Mouse (Mus musculus): ENCODE results near the gene Pitpnm2. TPM values are rescaled to one million over a fixed set of nuclear protein-coding genes. Genes with fewer than 3 reads are reported as not detected.

Gene Pitpnm2
- polyA plus RNA-seq, 1 experiment from 2014 or later, result 4.0 TPM

GRCm38 (mm10) chr5:124205211-124205610 lies 44.3 kb downstream of the Pitpnm2 start:
- H3K36me3 ChIP-seq (replicated peaks), result no peaks in the 10 kb centered on the region
- no peaks in the 10 kb centered on the region for H3K27me3 ChIP-seq (replicated peaks; ENCODE audit: low read depth, poor library complexity, severe bottlenecking)
- H3K4me3 ChIP-seq, result no peak overlapping the region
- DNase-seq (ENCODE audit: low spot score), result no peak
- peaks cover 76% of the 10 kb centered on the region for H3K4me1 ChIP-seq
- no peaks in the 10 kb centered on the region for H3K9me3 ChIP-seq
- 72% methylated on average over 9 of the region's 9 CpGs for WGBS
- H3K27ac ChIP-seq (replicated peaks), result peak overlapping the region; percentile 44; the same call in 1 of the 2 replicates

GRCm38 (mm10) chr5:124204127-124204794 lies 45.3 kb downstream of the Pitpnm2 start:
- Histone ChIP-seq H3K36me3 (replicated peaks) (no peaks in the 10 kb centered on the region), H3K9me3 (no peaks in the 10 kb centered on the region), H3K27ac (replicated peaks) (no peak overlapping the region; the same call in 1 of the 2 replicates), H3K4me1 (peaks cover 78% of the 10 kb centered on the region), H3K27me3 (replicated peaks; ENCODE audit: low read depth, poor library complexity, severe bottlenecking) (no peaks in the 10 kb centered on the region), H3K4me3 (no peak overlapping the region)
- no peak for DNase-seq (ENCODE audit: low spot score)
- 86% methylated on average over 9 of the region's 9 CpGs for WGBS

- WGBS, result 85% methylated on average over 4 of the region's 4 CpGs
- H3K4me3 ChIP-seq, result no peak overlapping the region
- DNase-seq (ENCODE audit: low spot score), result no peak
- peaks cover 80% of the 10 kb centered on the region for H3K4me1 ChIP-seq
- H3K9me3 ChIP-seq, result no peaks in the 10 kb centered on the region
- H3K27ac ChIP-seq (replicated peaks), result no peak overlapping the region
- H3K36me3 ChIP-seq (replicated peaks), result no peaks in the 10 kb centered on the region
- H3K27me3 ChIP-seq (replicated peaks; ENCODE audit: low read depth, poor library complexity, severe bottlenecking), result no peaks in the 10 kb centered on the region
Observed at GRCm38 (mm10) chr5:124203251-124203650, 46.3 kb downstream of the Pitpnm2 start.

GRCm38 (mm10) chr5:124202071-124202470 lies 47.5 kb downstream of the Pitpnm2 start:
- DNase-seq (ENCODE audit: low spot score), result no peak
- Histone ChIP-seq H3K36me3 (replicated peaks) (no peaks in the 10 kb centered on the region), H3K27ac (replicated peaks) (no peak overlapping the region), H3K4me1 (peaks cover 68% of the 10 kb centered on the region), H3K4me3 (no peak overlapping the region), H3K9me3 (no peaks in the 10 kb centered on the region), H3K27me3 (replicated peaks; ENCODE audit: low read depth, poor library complexity, severe bottlenecking) (no peaks in the 10 kb centered on the region)
- WGBS, result 73% methylated on average over 4 of the region's 4 CpGs

GRCm38 (mm10) chr5:124201564-124201963 lies 48.0 kb downstream of the Pitpnm2 start:
- H3K9me3 ChIP-seq, result no peaks in the 10 kb centered on the region
- 87% methylated on average over 2 of the region's 2 CpGs for WGBS
- no peak overlapping the region; the same call in 1 of the 2 replicates for H3K27ac ChIP-seq (replicated peaks)
- no peak overlapping the region for H3K4me3 ChIP-seq
- H3K36me3 ChIP-seq (replicated peaks), result no peaks in the 10 kb centered on the region
- H3K27me3 ChIP-seq (replicated peaks; ENCODE audit: low read depth, poor library complexity, severe bottlenecking), result no peaks in the 10 kb centered on the region
- DNase-seq (ENCODE audit: low spot score), result no peak
- H3K4me1 ChIP-seq, result peaks cover 63% of the 10 kb centered on the region

- Histone ChIP-seq H3K27ac (replicated peaks) (no peak overlapping the region; the same call in 1 of the 2 replicates), H3K27me3 (replicated peaks; ENCODE audit: low read depth, poor library complexity, severe bottlenecking) (no peaks in the 10 kb centered on the region), H3K4me1 (peaks cover 56% of the 10 kb centered on the region), H3K9me3 (no peaks in the 10 kb centered on the region), H3K4me3 (no peak overlapping the region), H3K36me3 (replicated peaks) (no peaks in the 10 kb centered on the region)
- no peak for DNase-seq (ENCODE audit: low spot score)
- WGBS, result 67% methylated on average over 5 of the region's 5 CpGs
Observed at GRCm38 (mm10) chr5:124200844-124201243, 48.7 kb downstream of the Pitpnm2 start.

- peaks cover 52% of the 10 kb centered on the region for H3K4me1 ChIP-seq
- no peak overlapping the region for H3K4me3 ChIP-seq
- no peaks in the 10 kb centered on the region for H3K36me3 ChIP-seq (replicated peaks)
- no peaks in the 10 kb centered on the region for H3K27me3 ChIP-seq (replicated peaks; ENCODE audit: low read depth, poor library complexity, severe bottlenecking)
- no peak for DNase-seq (ENCODE audit: low spot score)
- 72% methylated on average over 5 of the region's 5 CpGs for WGBS
- H3K27ac ChIP-seq (replicated peaks), result no peak overlapping the region
- no peaks in the 10 kb centered on the region for H3K9me3 ChIP-seq
Observed at GRCm38 (mm10) chr5:124199168-124199567, 50.4 kb downstream of the Pitpnm2 start.

GRCm38 (mm10) chr5:124198473-124198872 lies 51.1 kb downstream of the Pitpnm2 start:
- 86% methylated on average over 7 of the region's 7 CpGs for WGBS
- Histone ChIP-seq H3K36me3 (replicated peaks) (no peaks in the 10 kb centered on the region), H3K27ac (replicated peaks) (no peak overlapping the region), H3K27me3 (replicated peaks; ENCODE audit: low read depth, poor library complexity, severe bottlenecking) (no peaks in the 10 kb centered on the region), H3K4me3 (no peak overlapping the region), H3K9me3 (no peaks in the 10 kb centered on the region), H3K4me1 (peaks cover 59% of the 10 kb centered on the region)
- DNase-seq (ENCODE audit: low spot score), result no peak

- peaks cover 53% of the 10 kb centered on the region for H3K4me1 ChIP-seq
- no peaks in the 10 kb centered on the region for H3K36me3 ChIP-seq (replicated peaks)
- no peaks in the 10 kb centered on the region for H3K9me3 ChIP-seq
- 90% methylated on average over 4 of the region's 4 CpGs for WGBS
- H3K27me3 ChIP-seq (replicated peaks; ENCODE audit: low read depth, poor library complexity, severe bottlenecking), result no peaks in the 10 kb centered on the region
- no peak for DNase-seq (ENCODE audit: low spot score)
- no peak overlapping the region for H3K4me3 ChIP-seq
- H3K27ac ChIP-seq (replicated peaks), result no peak overlapping the region
Observed at GRCm38 (mm10) chr5:124196082-124196481, 53.5 kb downstream of the Pitpnm2 start.

- 57% methylated on average over 11 of the region's 11 CpGs for WGBS
- Histone ChIP-seq H3K27me3 (replicated peaks; ENCODE audit: low read depth, poor library complexity, severe bottlenecking) (no peaks in the 10 kb centered on the region), H3K9me3 (no peaks in the 10 kb centered on the region), H3K27ac (replicated peaks) (no peak overlapping the region), H3K4me3 (no peak overlapping the region), H3K36me3 (replicated peaks) (no peaks in the 10 kb centered on the region), H3K4me1 (peaks cover 43% of the 10 kb centered on the region)
- no peak for DNase-seq (ENCODE audit: low spot score)
Observed at GRCm38 (mm10) chr5:124194386-124195084, 55.0 kb downstream of the Pitpnm2 start.

GRCm38 (mm10) chr5:124193286-124194112 lies 56.1 kb downstream of the Pitpnm2 start:
- Histone ChIP-seq H3K27ac (replicated peaks) (no peak overlapping the region), H3K4me3 (no peak overlapping the region), H3K36me3 (replicated peaks) (no peaks in the 10 kb centered on the region), H3K9me3 (no peaks in the 10 kb centered on the region), H3K27me3 (replicated peaks; ENCODE audit: low read depth, poor library complexity, severe bottlenecking) (no peaks in the 10 kb centered on the region), H3K4me1 (peaks cover 37% of the 10 kb centered on the region)
- DNase-seq (ENCODE audit: low spot score), result no peak
- WGBS, result 82% methylated on average over 24 of the region's 24 CpGs

- Histone ChIP-seq H3K27ac (replicated peaks) (no peak overlapping the region), H3K27me3 (replicated peaks; ENCODE audit: low read depth, poor library complexity, severe bottlenecking) (peaks cover 3% of the 10 kb centered on the region), H3K4me1 (peaks cover 41% of the 10 kb centered on the region), H3K4me3 (no peak overlapping the region), H3K9me3 (no peaks in the 10 kb centered on the region), H3K36me3 (replicated peaks) (no peaks in the 10 kb centered on the region)
- no peak for DNase-seq (ENCODE audit: low spot score)
- 74% methylated on average over 10 of the region's 10 CpGs for WGBS
Observed at GRCm38 (mm10) chr5:124192726-124193285, 56.8 kb downstream of the Pitpnm2 start.

Data from embryonic facial prominence, embryonic 10.5 days (tissue).